Comparison of ENCODE assay signal across 9 mouse cellular contexts in the genomic region with DNA sequence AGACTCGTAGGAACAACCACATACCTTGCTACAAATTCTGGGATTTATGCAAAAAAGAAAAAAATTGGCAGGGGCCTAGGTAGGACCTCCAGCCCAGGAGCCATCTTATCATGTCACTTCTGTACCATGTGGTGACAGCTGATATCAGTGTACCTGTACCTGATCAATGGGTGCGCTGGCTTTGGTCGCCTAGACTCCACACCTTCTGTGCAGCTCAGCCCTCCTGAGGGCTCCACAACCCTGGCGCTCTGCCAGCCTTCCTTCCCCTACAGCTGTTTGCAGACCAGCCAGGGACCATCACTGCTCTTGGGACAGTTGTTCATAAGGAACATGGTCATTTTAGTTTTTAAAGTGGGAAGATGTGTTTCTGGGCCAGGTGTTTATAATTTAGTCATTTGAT. TPM values are rescaled to one million over a fixed set of nuclear protein-coding genes. Genes with fewer than 3 reads are reported as not detected.
DNase-seq lines count a peak whose midpoint lies in the region; ATAC-seq and TF ChIP-seq lines count a peak whose summit lies in the region.
"Had no signal": no experiment of that assay in that cellular context is flagged by ENCODE, and none has a peak within 500 bp of the region (broad histone marks: within the 10 kb centered on the region; RNA-seq: fewer than 3 reads in every experiment).

No protein-coding gene starts in this region.

- peak; percentile 57 for ATAC-seq in heart, embryonic 11.5 days (replicated peaks; ENCODE audit: insufficient number of reproducible peaks, low FRiP score, low TSS enrichment)
- ATAC-seq in neutrophil, adult 5-6 weeks (ENCODE audit: extremely low read depth, insufficient number of reproducible peaks, low FRiP score, poor library complexity, severe bottlenecking), result peak; percentile 28; the same call in 1 of the 2 replicates

- WGBS in heart, embryonic 11.5 days (ENCODE audit: insufficient replicate concordance), result 66% methylated on average over 4 of the region's 4 CpGs
- WGBS in limb, embryonic 10.5 days, result 77% methylated on average over 4 of the region's 4 CpGs
- 75% methylated on average over 4 of the region's 4 CpGs for WGBS in thymus, adult 2 months

- no peak for TF ChIP-seq POLR2A in thymus, adult 2 months (IDR thresholded peaks at IDR 0.05; ENCODE audit: control insufficient read depth, extremely low read depth, insufficient read depth, low read length, poor library complexity)

- TF ChIP-seq CTCF in thymus, adult 2 months (IDR thresholded peaks at IDR 0.05; ENCODE audit: borderline replicate concordance, control insufficient read depth, extremely low read depth, insufficient read depth, low read length, poor library complexity), result no peak

- no peak overlapping the region for H3K4me2 ChIP-seq in heart, embryonic 11.5 days

- H3K9ac ChIP-seq in heart, embryonic 11.5 days (ENCODE audit: low read depth, low read length), result no peak overlapping the region

- no peaks in the 10 kb centered on the region for H3K36me3 ChIP-seq in heart, embryonic 11.5 days (ENCODE audit: control insufficient read depth, insufficient read depth, low read length)
- H3K36me3 ChIP-seq in limb, embryonic 10.5 days, result no peaks in the 10 kb centered on the region
- H3K36me3 ChIP-seq in thymus, adult 2 months (ENCODE audit: control insufficient read depth, insufficient read depth, low read length), result no peaks in the 10 kb centered on the region

- H3K4me1 ChIP-seq in heart, embryonic 11.5 days (ENCODE audit: control insufficient read depth, insufficient read depth, low read length), result no peaks in the 10 kb centered on the region
- H3K4me1 ChIP-seq in limb, embryonic 10.5 days, result peaks cover 9% of the 10 kb centered on the region; the same call in 1 of the 2 replicates
- H3K4me1 ChIP-seq in thymus, adult 2 months (replicated peaks; ENCODE audit: control insufficient read depth, insufficient read depth, low read length), result no peaks in the 10 kb centered on the region

- peaks cover 38% of the 10 kb centered on the region for H3K9me3 ChIP-seq in heart, embryonic 11.5 days (replicated peaks; ENCODE audit: control insufficient read depth, low read length)
- H3K9me3 ChIP-seq in limb, embryonic 10.5 days (replicated peaks), result peaks cover 37% of the 10 kb centered on the region

- peak; percentile 95 for DNase-seq in heart, adult 11 months
- no peak for DNase-seq in heart, adult 8-10 months (ENCODE audit: low spot score)
- peak; percentile 24 to 34 for DNase-seq in adrenal gland, postnatal 36 days
- DNase-seq in limb, embryonic 10.5 days (ENCODE audit: low spot score), result peak; percentile 41
- DNase-seq in thymus, adult 2 months, result no peak
- DNase-seq in B cell, adult 2 months, result no peak

- H3K4me3 ChIP-seq in heart, embryonic 11.5 days (ENCODE audit: low read depth, low read length), result no peak overlapping the region
- H3K4me3 ChIP-seq in limb, embryonic 10.5 days, result no peak overlapping the region
- no peak overlapping the region for H3K4me3 ChIP-seq in thymus, adult 2 months (ENCODE audit: control insufficient read depth, insufficient read depth, low read length)

- no peak overlapping the region for H3K27ac ChIP-seq in heart, embryonic 11.5 days (ENCODE audit: low read depth, low read length)
- H3K27ac ChIP-seq in limb, embryonic 10.5 days, result no peak overlapping the region
- H3K27ac ChIP-seq in thymus, adult 2 months (ENCODE audit: control insufficient read depth, insufficient read depth, low read length), result no peak overlapping the region

- no peaks in the 10 kb centered on the region for H3K27me3 ChIP-seq in heart, embryonic 11.5 days (ENCODE audit: control insufficient read depth, insufficient read depth, low read length)
- H3K27me3 ChIP-seq in limb, embryonic 10.5 days (ENCODE audit: low read depth, poor library complexity, severe bottlenecking), result peaks cover 32% of the 10 kb centered on the region
- H3K27me3 ChIP-seq in thymus, adult 2 months (ENCODE audit: control insufficient read depth, insufficient read depth, low read length), result no peaks in the 10 kb centered on the region

RNA-seq across cellular contexts. Expression of gene Vmn1r3, which starts 44.4 kb away (rescaled TPM):
- total RNA-seq in heart, adult 8-10 months (2022), result not detected
- under 1 TPM in 1 of 2 experiments, not detected in 1; 0.40 TPM for total RNA-seq in adrenal gland, postnatal 36 days (2021)
- not detected in 2 replicates for polyA plus RNA-seq in heart, embryonic 11.5 days (2014; fragmentation: Nextera tagmentation; extraction: Ambion mirVana)
- polyA plus RNA-seq in limb, embryonic 10.5 days (2016; fragmentation: Nextera tagmentation; extraction: Ambion mirVana), result not detected in 2 replicates
- not detected in 2 replicates for total RNA-seq in neutrophil, adult 5-6 weeks (2017)
- 0.09 TPM in 1 of 2 replicates, not detected in the other for polyA plus RNA-seq in thymus, adult 2 months (2012; rRNA removed)
- total RNA-seq: ES-E14 had no signal

Comparison
In these comparisons a context has a peak if more than half of its experiments do, and no peak if none do; other contexts are left out.
1. DNase-seq: peak in heart, adult 11 months (single experiment), adrenal gland, postnatal 36 days (2 of 2) and limb, embryonic 10.5 days (single experiment); none in heart, adult 8-10 months (single experiment), thymus, adult 2 months (single experiment) and B cell, adult 2 months (0 of 2).